15 mouse cellular contexts compared by ENCODE assay signal in the genomic region with DNA sequence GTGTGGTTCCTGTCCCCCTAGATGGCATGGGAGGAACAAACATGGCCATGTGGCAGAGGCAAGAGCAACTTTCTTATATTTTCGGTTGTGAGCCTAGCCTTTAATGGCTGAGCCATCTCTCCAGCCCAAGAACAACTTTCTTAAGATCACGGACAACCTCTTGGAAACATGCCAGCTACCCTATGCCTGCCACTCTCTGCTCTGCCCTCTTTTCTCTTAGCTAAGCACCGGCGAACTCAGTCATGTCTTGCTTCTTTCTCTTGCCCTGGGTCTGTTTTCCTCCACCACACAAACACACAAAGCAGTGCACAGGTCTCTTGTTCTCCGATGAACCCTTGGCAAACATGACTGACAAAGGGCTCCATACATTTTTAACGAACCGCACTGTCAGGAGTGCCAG.
"Had no signal": no experiment of that assay in that cellular context is flagged by ENCODE, and none has a peak within 500 bp of the region (broad histone marks: within the 10 kb centered on the region; RNA-seq: fewer than 3 reads in every experiment).

No protein-coding gene starts in this region.

- H3K9ac ChIP-seq: kidney, embryonic 15.5 days; limb, embryonic 13.5 days; liver, embryonic 14.5 days; neural tube, embryonic 13.5 days had no signal

- ATAC-seq: lung, postnatal 0 days; midbrain, embryonic 16.5 days had no signal

- H3K4me3 ChIP-seq: kidney, embryonic 15.5 days; limb, embryonic 13.5 days; neural tube, embryonic 13.5 days had no signal

- H3K27ac ChIP-seq: kidney, embryonic 15.5 days; limb, embryonic 13.5 days; liver, embryonic 14.5 days; neural tube, embryonic 13.5 days had no signal

- DNase-seq: kidney, adult 2 months; kidney, postnatal 36 days; layer of hippocampus, adult 9-11 months; left cerebral cortex, postnatal 4 days; lung, adult 18-20 months; lung, postnatal 4 days; thymus, adult 18-20 months; thymus, postnatal 14 days had no signal

- H3K9me3 ChIP-seq: kidney, embryonic 15.5 days; limb, embryonic 13.5 days; neural tube, embryonic 13.5 days had no signal

- H3K27me3 ChIP-seq: limb, embryonic 13.5 days had no signal

- H3K4me2 ChIP-seq: kidney, embryonic 15.5 days; limb, embryonic 13.5 days; midbrain, embryonic 11.5 days; neural tube, embryonic 13.5 days had no signal
